ENCODE assay signal across 14 mouse cellular contexts in genomic region chr5:80799777-80800176, GRCm38 (mm10).
"Had no signal": no experiment of that assay in that cellular context is flagged by ENCODE, and none has a peak within 500 bp of the region (broad histone marks: within the 10 kb centered on the region; RNA-seq: fewer than 3 reads in every experiment).

No protein-coding gene starts in this region.

- H3K4me2 ChIP-seq: neural tube, embryonic 15.5 days; stomach, embryonic 15.5 days had no signal

- H3K4me3 ChIP-seq: neural tube, embryonic 15.5 days; stomach, embryonic 15.5 days had no signal

- H3K36me3 ChIP-seq: neural tube, embryonic 15.5 days; stomach, embryonic 15.5 days had no signal

- H3K27me3 ChIP-seq: neural tube, embryonic 15.5 days; stomach, embryonic 15.5 days had no signal

- DNase-seq: retina, postnatal 1 day; right cerebral cortex, adult 18-20 months; right cerebral cortex, postnatal 14 days; right cerebral cortex, postnatal 25 days; right cerebral cortex, postnatal 4 days; spleen, adult 18-20 months; thymus, adult 18-20 months; thymus, adult 2 months; thymus, postnatal 14 days; thymus, postnatal 25 days; thymus, postnatal 36 days; thymus, postnatal 4 days had no signal
